Mouse (Mus musculus) gastrocnemius, postnatal 14 days (tissue): ENCODE measurements around the gene Gm49325. TPM values are rescaled to one million over a fixed set of nuclear protein-coding genes. Genes with fewer than 3 reads are reported as not detected.
A peak's percentile ranks its signal among the peaks of the same experiment; 100 is the strongest.

Experiments used
- DNase-seq: peaks from one replicate; pipeline ENCODE4 v3.0.0; 2021; ENCODE audit warnings: mixed read lengths
- intact Hi-C: fragments of 180-260 bp; cut with DNase I; formaldehyde crosslinking; loops from one replicate; pipeline ENCODE4 v1.15.1; 2025; ENCODE audit warnings: low total_unique reads
- total RNA-seq, 2 experiments: library from RNA; stranded (reverse); gene quantifications; 2 replicates each; pipeline ENCODE4 v1.2.3; 2021

Gene Gm49325
- total RNA-seq, 2 experiments from 2014 or later, result 5.8 to 10.3 TPM

DNA sequence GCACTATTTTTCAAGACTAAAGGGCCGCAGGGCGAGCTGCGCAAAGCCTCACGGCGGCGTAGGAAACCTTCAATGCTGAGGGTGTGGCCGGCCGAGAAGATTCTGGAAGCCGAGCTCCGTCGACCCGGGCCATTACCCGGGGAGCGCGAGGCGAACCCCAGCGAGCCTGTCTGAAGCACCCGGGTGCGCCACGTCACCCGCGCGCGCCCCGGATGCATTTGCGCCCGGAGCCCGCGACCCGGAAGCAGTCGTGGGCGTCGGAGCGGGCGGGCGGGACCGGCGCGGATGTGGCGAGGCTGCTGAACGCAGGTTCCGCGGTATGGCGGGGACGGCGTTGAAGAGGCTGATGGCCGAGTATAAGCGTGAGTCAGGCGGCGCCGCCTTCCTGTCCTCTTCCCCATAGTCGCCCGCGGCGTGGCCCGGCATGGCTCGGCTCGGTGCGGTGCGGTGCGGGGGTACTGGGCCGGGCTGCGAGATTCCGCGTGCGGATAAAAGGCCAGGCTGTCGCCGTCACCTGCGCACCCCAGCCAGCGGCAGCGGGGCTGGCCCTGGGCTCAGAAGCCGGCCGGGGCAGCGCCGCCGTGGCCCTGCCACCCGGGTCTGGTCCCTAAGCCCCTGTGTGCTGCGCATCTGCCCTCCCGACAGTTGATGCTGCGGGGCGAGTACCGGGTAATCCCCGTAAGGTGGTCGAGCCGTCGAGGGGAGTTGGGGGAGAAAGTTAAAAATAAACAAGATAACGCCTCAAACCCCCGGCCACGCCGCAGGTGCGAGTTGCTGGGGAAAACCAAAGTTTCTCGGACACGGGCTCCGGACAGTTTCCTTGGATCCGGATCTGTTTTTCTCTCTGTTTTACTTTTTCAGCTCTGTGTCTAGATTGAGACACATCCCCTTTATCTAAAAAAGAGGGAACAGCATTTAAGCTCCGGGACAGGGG is 16.3 kb downstream of the Gm49325 start, which contains the start of gene Ube2g2:
TSS of gene Ube2g2 (plus strand) at position 221 of the 934 bp plus-strand sequence.
- peak; percentile 93 for DNase-seq
- intact Hi-C loops, result no loop called here

DNA sequence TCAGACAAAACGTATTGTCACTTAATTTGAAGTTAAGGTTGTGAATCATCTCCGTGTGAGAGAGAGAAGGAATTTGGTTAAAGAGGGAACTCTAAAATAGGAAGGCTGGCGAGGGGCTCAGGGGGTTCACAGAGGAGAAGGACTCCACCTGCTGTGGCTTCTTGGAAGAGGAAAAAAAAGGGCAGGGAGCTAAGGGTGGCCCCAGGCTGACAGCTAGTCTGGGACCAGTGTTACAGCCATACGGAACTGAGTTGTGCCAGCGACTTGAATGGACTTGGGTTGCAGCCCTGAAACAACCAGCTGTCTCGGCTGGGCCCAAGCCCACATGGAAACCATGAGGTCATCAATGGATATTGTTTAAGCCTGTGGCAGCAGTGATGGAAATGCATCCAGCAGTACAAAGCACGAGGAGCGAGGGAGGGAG is 17.1 kb downstream of the Gm49325 start:
- intact Hi-C loops, result no loop called here

DNA sequence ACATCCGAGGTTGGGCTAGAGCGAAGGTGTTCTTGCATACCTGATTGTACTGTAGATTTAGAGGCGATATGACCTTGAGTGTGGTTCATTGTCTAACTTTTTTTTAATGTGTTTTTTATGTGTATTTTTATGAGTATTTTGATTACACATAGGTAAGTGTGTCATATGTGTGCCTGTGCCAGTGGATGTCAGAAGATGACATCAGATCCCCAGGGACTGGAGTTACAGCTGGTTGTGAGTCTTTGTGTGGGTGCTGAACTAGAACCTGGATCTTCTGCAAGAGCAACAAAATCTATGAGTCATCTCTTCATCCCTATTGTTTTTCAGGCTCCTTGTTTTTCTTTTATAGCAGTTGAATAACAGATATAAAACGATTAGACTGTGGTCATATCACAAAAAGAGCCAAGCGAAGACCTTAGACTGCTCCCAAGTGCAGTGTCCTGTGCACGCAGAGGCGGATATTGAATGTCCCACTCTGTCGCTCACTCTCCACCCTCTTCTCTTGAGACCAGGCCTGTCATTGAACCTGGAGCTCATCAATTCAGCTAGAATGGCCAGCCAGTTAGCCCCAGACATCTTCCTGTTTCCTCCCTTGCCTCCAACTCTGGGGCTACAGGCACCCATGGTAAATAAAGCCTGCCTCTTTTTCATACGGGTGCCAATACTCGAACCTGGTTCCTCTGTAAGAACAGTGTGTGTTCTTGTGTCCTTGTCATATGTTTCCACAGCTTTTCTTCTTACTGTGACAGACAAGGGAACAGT is 17.8 kb downstream of the Gm49325 start:
- intact Hi-C loops, result no loop called here
- no peak for DNase-seq

More for the DNA sequence above, 17.1 kb downstream of the Gm49325 start:
- peak; percentile 74 for DNase-seq

DNA sequence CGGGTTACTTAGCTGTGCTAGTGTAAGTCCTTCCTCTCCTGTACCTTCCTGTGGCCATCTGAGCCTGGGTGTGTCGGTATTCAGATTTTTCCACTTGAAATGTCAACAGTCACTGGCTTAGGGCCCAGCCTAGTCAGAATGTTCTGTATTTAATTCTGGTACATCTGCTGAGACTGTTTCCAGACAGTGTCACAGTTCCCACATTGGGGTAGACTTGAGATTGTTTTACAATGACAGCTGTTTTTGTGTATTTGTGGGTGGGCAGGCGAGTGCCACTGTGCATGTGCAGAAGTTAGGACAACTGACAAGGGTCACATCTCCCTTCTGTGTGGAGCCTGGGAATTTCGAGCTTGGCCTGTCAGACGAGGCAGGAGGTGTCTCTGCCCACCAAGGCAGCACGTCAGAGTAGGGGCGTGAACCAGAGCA is 18.6 kb downstream of the Gm49325 start:
- intact Hi-C loops, result no loop called here
- DNase-seq, result peak; percentile 61

DNA sequence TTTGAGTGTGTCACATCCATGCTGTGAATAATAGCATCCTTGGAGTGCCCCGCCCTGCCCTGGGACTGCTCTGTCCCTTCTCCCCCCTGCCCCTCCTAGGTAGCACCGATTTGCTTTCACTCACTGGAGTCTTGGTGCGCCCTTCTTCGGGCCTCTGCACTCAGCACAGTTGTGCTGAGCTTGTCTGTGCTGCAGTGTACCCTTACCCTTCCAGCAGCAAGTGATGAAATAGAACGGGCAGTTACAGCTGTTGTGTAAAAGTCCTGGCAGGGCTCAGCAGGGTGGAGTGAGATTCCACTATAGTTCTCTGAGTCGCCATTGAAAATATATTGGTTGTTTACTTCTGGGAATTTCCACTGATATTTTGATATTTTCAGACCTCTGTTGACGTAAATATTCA is 20.0 kb downstream of the Gm49325 start:
- no peak for DNase-seq
- intact Hi-C loops, result loop anchor here (5.0 kb wide), 2 partner anchors 256 to 291 kb away; no protein-coding TSS in a partner anchor

DNA sequence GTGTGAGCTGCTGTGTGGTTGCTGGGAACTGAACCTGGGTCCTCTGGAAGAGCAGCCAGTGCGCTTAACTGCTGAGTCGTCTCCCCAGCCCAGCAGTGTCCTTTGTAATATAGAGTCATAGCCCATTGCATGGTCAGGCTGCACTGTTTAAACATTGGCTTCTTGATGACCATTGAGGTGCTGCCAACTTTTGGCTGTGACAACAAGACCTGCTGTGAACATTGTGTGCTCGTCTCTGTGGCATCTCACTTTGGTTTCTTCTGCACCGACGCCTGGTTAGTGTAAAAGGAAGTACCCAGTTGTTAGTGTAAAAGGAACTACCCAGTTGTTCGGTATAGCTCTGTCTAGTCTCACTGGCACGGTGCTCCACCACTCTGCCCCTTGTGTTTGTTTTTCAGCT is 20.6 kb downstream of the Gm49325 start:
- intact Hi-C loops, result loop anchor here (5.0 kb wide), 2 partner anchors 256 to 291 kb away; no protein-coding TSS in a partner anchor
- DNase-seq, result no peak

DNA sequence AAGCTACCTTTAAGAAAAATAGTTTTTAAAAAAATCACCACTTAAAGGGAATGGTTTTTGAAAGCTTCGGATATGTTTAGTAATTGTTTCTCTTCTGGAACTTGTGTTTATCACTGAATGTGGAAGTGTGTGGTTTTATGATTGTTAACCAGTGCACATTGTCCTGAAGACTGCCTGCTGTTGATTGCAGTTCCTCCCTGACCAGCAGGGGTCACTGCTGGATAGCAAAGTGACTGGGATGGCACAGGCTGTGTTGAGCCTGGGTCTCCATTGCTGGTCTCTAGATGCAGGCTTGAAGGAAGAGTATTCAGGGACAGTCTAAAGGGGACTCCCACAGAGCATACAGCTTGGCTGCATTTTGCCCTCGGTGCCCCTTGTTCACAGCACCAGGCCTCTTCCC is 21.5 kb downstream of the Gm49325 start:
- DNase-seq, result peak; percentile 80
- intact Hi-C loops, result loop anchor here (5.0 kb wide), 2 partner anchors 255 to 290 kb away; no protein-coding TSS in a partner anchor

DNA sequence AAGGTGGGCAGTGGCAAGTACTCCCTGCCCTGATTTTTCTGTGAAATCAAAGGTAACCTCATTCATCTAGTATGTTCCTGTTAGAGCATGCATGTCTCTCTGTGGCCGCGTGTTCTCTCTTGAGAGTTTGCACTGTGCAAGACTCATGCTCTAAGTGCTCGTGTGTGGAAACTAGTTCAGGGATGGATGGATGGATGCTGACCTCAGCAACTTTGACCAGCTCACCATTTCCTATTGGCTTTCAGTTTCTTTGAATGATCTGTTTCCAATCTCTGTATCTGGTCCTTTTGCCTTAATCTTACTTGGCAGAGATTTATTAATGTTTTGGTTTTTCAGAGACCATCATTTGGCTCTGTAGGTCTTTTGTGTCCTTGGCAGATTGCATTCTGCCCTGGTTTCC is 23.2 kb downstream of the Gm49325 start:
- no peak for DNase-seq
- intact Hi-C loops, result loop anchor here (5.0 kb wide), 2 partner anchors 253 to 288 kb away; no protein-coding TSS in a partner anchor

DNA sequence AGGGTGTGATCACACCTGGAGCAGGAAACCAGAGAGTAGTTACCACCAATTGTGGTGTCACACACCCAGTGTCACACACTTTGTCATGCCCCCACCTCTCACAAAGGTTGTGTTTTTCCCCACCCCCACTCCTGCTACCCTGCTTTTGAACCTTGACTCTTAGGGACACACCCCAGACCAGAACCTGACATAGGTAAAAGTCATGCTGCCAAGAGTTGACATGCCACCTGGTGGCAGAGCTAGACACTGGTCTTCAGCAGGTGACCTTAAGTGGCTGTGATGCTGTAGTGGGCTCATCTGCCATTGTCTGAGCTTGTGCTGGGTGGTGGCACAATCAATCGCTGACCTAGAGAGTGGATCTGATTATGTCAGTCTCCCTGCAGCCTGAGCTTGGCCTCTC is 24.0 kb downstream of the Gm49325 start:
- intact Hi-C loops, result loop anchor here (5.0 kb wide), 2 partner anchors 252 to 287 kb away; no protein-coding TSS in a partner anchor
- no peak for DNase-seq

DNA sequence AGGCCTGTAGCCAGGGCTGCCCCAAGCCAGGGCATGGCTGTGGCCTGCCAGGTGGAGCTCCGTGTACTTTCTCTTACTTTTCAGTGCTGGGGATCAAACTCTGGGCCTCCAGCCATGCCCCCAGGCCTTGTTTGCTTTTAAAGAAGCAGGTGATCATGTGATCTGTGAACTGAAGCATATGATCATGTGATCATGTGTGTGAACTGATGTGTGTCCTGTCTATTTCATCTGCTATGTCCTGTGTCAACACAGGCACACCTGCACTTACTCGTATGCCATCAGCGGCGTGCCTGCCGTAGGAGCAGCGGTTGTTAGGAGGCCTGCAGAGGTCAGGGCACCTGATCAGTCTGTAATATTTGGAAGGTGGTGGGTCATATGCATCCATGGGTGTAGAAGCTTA is 28.0 kb downstream of the Gm49325 start:
- intact Hi-C loops, result no loop called here
- DNase-seq, result no peak

DNA sequence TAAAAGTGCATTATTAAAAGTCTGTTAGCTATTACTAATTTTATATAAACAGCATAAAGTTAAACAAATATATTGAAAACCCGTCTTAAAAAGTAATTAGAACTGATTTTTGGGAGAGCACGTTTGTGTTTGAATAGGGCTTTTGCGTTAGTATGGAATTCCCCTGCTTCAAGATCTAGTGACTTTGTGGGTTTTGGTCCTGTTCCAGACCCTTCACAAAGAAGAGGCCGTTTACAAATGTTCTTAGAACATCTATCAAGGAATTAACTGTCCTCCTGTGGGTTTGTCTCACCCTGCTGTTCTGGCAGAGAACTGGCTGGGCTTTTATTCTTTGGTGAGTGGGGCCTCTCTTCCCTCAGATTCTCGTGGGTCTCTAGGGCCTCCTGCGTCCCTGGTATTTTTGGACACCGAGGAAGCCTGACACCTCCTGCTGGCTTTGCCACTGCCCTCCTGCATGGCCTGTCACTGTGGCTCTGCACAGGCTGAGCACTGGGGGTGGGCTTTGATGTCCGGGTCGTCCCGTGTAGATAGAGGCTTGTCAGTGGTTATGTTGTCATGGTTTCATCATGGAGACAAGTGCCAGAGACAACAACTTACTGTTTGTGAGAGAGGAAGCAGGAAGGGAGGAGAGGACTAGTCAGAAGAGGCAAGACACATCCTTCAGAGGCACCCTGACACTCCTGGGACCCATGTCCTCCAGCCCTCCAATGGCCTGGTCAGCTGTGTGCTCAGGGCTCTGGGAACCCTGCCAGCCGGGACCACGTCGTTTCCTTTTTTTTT is 28.6 kb downstream of the Gm49325 start:
- intact Hi-C loops, result no loop called here
- no peak for DNase-seq

DNA sequence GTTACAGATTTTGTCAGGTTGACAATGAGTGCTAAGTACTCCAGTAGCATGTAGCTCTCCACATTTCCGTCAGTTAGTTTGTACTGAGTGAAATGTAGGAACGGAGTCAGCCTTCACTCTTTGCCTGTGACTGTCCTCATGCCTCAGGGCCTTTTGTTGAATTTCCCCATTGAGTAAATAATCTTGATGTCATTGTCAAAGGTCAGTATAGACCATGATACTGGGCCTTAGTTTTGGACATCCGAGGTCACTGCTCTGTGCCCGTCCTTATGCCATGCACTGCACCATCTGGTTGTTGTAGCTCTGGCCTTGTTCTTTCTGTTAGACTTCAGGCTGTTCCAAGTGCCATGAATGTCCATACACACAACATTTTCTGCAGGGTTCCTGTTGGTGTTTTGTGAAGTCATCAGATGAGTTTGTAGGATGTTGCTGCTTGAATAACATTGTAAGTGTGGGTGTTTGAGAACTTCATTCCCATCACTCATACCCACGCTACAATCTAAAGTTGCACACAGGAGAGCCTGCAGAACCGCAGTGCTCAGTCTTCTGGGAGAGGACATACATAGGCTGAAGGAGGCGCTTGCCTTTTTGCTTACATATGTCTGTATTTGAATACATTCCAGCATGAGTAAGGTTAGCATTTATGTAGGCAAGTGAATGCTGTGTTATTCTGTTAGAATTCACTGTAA is 30.4 kb downstream of the Gm49325 start:
- intact Hi-C loops, result no loop called here
- DNase-seq, result no peak

DNA sequence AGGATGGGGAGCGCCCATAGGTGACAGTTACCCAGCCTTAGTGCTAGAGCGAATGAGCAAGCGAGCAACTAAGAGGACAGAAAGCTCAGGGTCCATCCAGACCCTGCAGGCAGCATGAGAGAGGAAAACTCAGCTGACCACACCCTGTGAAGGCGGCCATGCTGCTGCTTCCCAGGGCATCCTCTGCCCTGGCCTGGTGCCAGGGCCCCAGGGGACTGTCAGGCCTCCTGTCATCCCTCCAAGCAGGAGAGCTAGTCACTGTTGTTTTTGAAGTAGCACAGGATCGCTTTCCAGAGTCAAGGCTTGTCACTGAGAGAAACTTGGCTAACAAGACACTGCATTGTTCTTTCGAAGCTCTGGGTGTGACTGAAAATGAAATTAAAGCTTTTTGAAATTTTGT is 33.0 kb downstream of the Gm49325 start:
- DNase-seq, result no peak
- intact Hi-C loops, result no loop called here

DNA sequence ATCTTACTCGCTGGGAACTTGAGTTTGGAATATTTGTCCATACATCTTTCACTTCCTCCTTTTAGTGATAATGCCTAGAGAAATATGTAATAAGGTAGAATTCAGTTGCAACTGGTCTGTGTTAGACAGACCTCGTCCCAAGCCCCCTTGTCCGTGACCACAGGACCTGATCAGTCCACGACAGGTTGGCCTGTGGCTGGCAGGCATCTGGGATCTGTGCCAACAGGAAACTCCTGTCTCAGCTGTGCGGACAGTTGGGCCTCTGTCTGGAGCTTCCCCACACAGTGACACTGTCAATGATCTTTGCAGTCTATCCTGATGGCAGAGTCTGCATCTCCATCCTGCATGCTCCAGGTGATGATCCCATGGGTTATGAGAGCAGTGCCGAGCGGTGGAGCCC is 37.2 kb downstream of the Gm49325 start:
- no peak for DNase-seq
- intact Hi-C loops, result no loop called here

DNA sequence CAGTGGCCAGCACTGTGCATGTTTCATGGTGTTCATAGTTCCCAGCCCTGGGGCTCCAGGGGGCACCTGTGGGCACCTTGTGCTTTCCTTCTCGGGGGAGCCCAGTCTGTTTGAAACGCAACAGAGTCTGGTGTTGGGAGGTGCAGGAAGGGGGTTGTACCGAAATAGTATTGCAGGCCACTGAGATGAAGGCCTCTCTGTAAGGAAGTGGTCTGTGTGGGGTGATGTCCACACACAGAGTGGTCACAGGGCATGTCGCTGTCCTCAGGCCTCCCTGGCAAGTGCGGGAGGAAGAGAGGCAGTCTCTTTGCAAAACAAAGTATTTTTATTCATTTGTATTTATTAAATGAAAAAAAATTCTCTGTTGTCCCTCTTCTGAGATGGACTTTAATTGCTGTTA is 39.6 kb downstream of the Gm49325 start:
- no peak for DNase-seq
- intact Hi-C loops, result no loop called here

DNA sequence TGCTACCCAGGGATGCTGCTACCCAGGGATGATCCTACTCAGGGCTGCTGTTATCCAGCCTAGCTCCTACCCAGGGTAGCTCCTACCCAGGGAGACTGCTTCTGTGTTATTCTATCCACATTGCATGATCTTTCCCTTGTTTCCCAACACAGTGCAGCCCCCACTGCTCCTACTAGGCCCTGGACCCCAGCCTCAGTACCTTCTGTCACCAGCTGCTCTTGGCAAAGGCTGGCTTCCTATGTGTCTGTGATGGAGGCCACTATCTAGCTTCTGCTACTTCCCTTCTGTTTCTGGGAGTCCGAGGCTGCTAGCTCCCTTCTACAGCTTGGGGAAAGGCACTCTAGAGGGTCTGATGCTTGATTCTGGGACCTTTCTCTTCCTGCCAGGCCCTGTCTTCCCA is 41.5 kb downstream of the Gm49325 start:
- intact Hi-C loops, result no loop called here
- DNase-seq, result no peak

DNA sequence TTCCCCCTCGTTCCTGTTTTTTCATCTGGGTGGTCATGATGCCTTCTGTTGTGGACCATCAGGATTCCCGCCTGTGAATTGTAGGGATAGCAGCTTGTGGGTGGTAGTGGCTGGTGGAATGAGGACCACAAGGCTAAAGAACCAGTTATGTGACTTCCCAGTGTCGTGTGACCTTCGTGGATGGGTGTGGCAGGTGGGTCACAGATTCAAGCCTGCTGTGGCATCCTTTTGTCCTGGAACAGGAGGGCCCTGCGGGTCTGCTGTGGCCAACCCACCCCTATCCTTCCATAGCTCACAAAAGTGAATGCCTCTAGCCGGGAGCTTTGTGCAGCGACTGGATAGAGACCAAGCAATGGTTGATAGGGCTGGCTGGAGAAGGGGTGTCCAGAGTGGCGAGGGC is 41.9 kb downstream of the Gm49325 start:
- no peak for DNase-seq
- intact Hi-C loops, result no loop called here

DNA sequence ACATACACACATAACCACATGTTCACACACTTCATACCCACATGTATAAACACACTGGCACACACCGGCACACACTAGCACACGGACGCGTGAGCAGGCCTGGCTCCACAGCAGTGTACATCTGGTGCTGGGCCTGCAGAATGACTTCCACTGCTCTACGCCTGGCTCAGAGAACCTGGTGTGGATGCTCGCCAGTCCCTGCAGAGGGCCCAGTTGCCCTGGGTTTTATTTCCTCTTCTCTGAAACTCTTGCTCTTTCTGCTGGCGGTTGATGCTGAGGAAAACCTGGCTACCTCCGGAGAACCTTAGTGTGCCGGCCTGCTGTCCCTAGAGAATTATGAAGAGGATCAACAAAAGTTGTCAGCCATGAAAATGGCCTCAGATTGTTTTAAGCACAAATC is 46.0 kb downstream of the Gm49325 start:
- DNase-seq, result no peak
- intact Hi-C loops, result no loop called here
